Comparison of ENCODE assay signal across 13 mouse cellular contexts in genomic region chr2:120484241-120484640, GRCm38 (mm10).
"Had no signal": no experiment of that assay in that cellular context is flagged by ENCODE, and none has a peak within 500 bp of the region (broad histone marks: within the 10 kb centered on the region; RNA-seq: fewer than 3 reads in every experiment).

No protein-coding gene starts in this region.

- DNase-seq: kidney, adult 11 months; kidney, adult 9 months; kidney, postnatal 10 days; kidney, postnatal 4 days; left cerebral cortex, postnatal 4 days; lung, adult 18-20 months; right cerebral cortex, adult 18-20 months; right cerebral cortex, postnatal 25 days had no signal

- H3K9me3 ChIP-seq: limb, embryonic 13.5 days; midbrain, embryonic 13.5 days; neural tube, embryonic 15.5 days had no signal

- H3K36me3 ChIP-seq: limb, embryonic 13.5 days; midbrain, embryonic 13.5 days; neural tube, embryonic 15.5 days had no signal

- H3K4me3 ChIP-seq: layer of hippocampus, adult 2 months; limb, embryonic 13.5 days; midbrain, embryonic 13.5 days; neural tube, embryonic 15.5 days had no signal

- H3K27ac ChIP-seq: layer of hippocampus, adult 2 months; limb, embryonic 13.5 days; liver, embryonic 14.5 days; midbrain, embryonic 13.5 days; neural tube, embryonic 15.5 days had no signal

- H3K4me1 ChIP-seq: midbrain, embryonic 13.5 days; neural tube, embryonic 15.5 days had no signal

- H3K27me3 ChIP-seq: limb, embryonic 13.5 days; midbrain, embryonic 13.5 days; neural tube, embryonic 15.5 days had no signal

- ATAC-seq: midbrain, embryonic 13.5 days had no signal

- H3K9ac ChIP-seq: limb, embryonic 13.5 days; liver, embryonic 14.5 days; midbrain, embryonic 13.5 days; neural tube, embryonic 15.5 days had no signal

- H3K4me2 ChIP-seq: limb, embryonic 13.5 days; midbrain, embryonic 13.5 days; neural tube, embryonic 15.5 days had no signal
